Mouse (Mus musculus): ENCODE data around the gene Mlip.
"Not testable (repeated sequence)": the region's sequence is repeated elsewhere in the genome, so short reads cannot be mapped to it uniquely, and the experiment has no call there.

Mlip gene

DNA sequence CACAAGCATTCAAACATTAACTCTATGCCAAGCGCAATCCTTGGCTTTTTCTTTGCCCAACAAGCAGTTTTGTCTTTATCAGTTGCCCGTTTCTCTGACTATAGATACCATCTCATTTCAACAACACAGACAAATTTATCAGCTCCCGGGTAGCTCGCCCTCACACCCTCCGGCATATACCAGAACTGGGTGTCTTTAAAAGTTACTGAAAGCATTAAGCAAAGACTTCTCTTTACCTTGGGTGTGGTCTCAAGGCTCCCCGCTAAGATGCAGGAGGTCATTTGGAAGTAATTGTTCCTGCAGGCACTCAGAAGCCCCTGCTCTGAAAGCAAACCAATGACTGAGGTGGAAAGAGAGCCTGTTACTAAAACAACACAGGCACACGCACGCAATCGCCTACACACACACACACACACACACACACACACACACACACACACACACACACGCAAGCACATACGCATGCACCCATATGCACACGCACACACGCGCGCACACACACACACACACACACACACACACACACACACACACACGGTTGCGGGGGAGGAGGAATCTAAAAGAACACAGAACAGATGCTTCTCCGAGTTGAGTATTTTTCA lies 101.2 kb downstream of the Mlip start:
- no peak for DNase-seq (ENCODE audit: low spot score in 2 of 2)

DNA sequence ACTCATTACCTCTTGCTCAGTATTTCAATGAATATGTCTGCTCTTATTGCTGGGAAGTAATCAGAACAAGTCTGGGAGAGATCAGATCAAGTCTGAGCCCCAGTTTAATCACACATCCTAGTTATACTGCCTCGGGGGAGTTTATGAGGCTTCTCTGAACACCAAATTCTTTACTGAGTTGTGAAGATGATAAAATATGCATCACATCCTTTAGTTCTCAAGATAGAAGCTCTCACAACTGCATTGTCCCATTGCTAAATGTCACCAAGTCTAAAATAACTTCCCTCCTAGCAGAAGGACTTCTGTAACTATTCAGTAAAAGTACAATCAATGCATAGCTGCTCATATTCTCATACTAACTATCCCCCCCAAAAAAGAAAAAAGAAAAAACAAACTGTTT lies 154.5 kb downstream of the Mlip start:
- DNase-seq (ENCODE audit: low spot score in 2 of 2): no peak

DNA sequence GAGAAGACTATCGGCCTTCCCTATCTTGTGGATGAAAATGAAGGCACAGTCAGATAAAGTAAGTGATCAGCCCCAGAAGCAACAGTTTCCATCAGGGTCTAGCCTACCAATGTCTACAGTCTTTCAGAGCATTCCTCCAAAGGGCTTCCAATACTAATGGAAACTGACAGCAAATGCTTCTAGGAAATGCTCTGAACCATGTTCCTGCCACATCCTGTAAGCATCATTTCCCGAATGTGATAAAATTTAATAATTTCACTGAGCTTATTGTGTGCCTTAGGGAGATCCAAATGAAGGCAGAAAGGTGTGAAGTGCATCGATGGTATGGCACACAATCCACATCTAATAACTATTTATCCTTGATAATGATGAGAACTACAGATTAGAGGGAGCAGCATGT lies 173.3 kb downstream of the Mlip start:
- no peak for DNase-seq (ENCODE audit: low spot score in 2 of 2)

DNA sequence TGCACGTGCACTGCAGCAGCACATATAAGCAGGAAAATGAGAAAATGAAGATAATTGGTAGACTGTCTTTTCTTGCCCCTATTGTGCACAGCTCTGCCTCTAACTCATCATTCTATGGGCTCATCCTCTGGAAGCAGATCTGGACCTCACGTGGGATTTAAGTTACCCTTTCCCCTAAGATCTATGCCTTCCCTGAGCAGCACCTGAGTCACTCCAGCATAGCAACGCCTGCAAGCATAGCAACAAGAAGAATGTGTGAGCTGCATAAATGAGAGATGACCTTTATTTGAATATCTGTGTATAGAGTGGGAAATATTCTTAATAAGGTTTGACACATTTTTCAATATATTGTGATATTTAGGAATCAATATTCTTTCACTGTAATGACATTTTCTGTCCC lies 176.9 kb downstream of the Mlip start:
- DNase-seq (ENCODE audit: low spot score in 2 of 2): no peak

DNA sequence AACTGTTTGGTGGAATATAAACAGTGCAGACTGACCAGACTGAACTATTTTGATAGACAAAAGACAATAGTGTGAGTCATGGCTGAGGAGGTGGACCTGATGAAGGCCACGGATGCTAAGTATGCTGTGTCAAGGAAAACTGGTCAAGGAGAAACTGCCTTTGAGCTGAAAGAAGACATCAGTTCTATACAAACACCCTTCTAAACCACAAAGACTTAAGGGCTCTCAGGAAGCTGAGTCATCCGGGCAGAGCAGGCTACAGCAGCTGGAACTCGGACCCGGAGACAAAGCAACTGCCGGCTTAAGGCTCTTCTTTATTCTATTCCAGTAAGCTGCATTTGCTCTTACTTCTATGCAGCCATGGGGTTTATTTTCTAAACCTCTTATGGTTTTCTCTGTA lies 180.7 kb downstream of the Mlip start:
- DNase-seq (ENCODE audit: low spot score in 2 of 2): no peak

DNA sequence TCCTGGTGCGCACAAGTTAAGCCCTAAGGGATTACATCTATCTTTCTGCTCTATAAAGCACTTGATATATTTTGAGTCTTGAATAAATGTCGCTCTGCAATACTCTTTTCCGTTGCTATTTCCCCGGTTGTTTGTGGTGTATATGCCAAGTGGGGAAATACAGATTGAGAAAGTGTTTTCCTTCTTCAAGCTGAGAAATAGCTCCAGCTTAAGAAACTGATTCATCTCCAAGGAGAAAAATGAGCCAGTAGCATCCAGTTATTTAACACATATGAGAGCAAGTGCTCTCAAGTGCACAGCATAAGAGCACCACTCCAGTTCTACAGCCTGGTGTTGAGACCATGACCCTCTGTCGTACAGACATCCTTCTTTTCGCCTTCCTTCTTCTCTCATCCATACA lies 186.9 kb downstream of the Mlip start:
- no peak for DNase-seq (ENCODE audit: low spot score in 2 of 2)

DNA sequence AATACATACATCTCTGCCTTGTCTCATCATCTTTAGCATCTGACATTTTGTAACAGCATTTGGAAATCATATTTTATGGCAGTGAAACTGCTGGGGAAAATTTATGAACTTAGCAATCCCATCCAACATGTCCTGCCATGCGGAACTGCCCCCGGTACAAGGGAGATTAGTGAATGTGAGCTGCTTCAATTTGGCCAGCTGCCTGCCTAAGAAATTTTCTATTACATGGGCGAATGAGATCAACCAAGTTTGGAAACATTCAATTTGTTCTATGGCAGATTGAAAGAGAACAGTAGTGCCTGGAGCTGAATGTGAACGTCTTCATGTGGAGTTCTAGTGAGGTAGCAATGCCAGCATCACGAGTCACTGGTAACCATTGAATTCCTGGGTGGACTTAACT lies 191.0 kb downstream of the Mlip start:
- no peak for DNase-seq (ENCODE audit: low spot score in 2 of 2)

DNA sequence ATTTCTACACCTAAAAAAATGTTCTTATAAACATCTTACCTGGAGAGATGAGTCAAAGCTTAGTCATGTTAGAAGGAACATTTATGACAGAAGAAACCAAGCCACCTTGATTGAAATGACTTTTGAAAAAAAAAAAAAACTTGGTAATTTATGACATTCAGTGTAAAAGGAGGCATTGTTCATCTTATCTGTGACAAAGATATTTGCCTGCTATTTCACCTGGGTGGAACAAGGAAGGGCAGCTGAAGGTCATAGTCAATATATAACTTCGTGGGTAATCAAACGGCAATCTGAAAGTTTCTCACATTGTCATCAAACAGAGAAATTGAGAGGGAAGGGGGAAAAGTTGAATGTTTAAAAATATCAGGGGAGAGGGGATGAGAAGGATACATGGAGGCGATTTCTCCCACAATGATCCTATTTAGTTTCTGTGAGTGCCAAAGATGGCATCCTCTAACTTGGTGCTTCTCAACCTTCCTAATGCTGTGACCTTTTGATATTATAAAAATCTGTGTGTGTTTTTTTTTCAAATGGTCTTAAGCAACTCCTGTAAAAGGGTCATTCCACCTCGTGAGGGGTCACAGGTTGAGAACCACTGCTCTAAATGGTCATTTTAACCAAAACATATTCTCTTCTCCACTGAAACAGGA lies 192.4 kb downstream of the Mlip start:
- no peak for DNase-seq (ENCODE audit: low spot score in 2 of 2)

DNA sequence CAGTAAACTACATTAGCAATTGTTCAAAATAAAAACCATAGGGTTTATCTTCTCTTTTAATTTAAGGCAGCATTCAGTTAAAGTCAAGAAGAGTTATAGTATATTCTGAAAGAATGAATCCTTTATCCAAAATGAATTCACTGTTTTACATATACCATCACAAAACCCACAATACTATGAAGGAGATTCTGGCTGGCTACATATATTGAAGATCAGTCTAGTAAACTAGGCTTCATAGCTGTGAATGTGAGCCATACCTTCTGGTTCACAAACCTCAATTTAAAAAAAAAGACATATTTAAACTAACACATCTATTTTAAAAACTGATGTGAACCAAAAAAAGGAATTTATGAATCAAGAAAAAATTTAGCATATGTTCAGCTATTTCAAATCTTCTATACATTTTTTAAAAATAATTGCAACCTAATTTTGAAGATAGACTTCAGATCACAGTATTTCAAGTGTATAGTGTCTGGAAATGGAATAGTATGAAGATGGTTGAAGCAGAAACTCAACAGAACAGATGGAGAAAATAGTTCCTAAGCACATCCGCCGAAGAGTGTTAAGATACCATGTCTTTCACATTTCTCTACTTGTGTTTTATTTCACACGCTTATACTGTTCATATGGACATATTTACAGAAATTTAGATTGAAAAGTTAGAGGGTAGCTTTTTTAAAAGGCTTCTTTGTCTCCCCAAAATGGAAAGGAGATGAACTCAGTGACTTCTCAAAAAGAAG lies 204.1 kb downstream of the Mlip start:
- DNase-seq (ENCODE audit: low spot score in 2 of 2): no peak

DNA sequence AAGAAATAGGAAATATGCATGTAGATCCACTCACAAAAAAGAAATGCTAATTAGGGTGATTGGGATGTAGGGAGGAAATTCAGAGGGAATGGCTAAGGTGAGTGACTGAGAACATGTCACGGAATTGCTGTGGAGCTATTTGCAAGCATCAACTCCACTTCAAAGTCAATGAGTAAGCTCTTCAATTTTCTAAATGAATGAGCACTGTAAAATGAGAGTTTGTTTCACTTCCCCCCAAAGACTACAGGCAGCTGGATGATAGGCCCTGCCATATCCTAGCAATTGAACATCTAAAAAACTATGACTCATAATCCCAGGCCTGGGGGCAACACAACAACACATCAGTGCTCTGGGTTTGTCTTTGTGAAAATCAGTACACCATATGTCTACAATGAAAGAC lies 233.0 kb downstream of the Mlip start:
- DNase-seq (ENCODE audit: low spot score in 2 of 2): no peak

DNA sequence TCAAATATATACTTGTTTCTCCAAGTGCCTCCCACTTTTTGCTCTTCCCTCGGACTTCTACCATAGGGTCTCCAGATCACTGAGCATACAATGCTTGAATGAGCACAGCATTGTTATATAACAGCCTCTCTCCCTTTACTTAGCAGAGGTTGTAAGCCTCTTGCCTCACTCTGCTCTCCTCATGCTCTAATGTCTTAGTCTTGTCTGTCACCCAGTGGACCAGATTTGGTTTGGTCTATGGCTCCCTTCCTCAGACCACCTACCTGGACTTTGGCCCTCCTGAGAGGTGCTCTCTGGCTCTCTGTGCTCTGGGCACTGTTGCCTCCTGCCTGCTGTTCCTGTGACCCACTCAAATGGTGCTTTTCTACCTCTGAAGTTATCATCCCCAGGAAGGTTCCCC lies 255.9 kb downstream of the Mlip start:
- DNase-seq (ENCODE audit: low spot score in 2 of 2): no peak

DNA sequence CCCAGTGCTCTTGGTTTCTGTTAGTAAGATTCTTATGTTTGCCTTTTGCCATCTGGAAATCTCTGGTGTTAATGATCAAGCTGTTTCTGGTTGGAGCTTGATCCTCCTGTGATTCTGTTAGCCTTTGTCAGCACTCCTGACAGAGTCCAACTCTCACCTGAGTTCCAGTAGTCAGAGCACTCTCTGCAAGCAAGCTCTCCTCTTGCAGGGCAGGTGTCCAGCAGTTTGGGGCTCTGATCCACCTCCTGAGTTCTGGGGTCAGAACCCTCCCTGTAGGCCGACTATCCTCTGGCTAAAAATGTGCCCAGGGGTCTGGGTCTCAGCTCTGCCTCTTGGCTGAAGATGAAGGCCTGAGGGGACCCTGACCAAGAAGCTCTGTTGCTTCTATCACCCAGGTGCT lies 269.5 kb downstream of the Mlip start:
- DNase-seq (ENCODE audit: low spot score in 2 of 2): not testable (repeated sequence)

DNA sequence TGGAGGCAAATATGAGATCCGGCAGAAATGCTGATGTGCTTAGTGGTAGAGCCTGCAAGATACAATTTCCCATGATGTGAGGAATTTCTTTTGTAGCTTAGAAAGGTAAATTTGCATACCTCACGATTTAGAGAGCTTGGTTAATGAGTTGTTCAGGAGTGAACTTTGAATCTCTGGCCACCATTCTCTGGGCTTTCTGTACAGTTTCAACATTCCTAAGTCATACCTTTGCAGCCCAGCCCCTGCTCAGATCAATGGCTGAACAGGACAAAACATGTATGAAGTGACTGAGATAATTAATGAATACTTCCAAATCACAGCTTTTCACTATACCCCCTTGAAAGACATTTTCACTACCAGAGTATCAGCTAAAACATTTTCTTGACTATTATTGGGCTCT lies 281.1 kb downstream of the Mlip start:
- no peak for DNase-seq (ENCODE audit: low spot score in 2 of 2)

DNA sequence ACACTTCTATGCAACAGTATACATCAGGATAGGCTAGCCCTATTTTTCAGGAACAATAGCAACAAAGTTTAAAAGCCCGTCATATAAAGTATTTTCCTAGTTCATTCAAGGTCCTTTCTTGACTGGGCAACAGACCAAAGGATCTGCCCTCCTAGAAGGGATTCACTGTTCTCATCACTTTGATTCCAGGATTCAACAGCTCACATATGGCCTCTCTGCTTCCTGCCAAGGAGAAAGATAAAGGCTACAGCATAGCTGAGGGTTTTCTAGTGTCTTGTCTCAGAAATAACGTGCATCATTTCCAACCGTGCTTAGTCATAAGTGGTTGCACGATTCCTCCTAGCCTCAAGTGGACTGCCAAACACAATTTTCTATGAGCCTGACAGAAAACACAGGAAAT lies 296.2 kb downstream of the Mlip start:
- no peak for DNase-seq (ENCODE audit: low spot score in 2 of 2)

DNA sequence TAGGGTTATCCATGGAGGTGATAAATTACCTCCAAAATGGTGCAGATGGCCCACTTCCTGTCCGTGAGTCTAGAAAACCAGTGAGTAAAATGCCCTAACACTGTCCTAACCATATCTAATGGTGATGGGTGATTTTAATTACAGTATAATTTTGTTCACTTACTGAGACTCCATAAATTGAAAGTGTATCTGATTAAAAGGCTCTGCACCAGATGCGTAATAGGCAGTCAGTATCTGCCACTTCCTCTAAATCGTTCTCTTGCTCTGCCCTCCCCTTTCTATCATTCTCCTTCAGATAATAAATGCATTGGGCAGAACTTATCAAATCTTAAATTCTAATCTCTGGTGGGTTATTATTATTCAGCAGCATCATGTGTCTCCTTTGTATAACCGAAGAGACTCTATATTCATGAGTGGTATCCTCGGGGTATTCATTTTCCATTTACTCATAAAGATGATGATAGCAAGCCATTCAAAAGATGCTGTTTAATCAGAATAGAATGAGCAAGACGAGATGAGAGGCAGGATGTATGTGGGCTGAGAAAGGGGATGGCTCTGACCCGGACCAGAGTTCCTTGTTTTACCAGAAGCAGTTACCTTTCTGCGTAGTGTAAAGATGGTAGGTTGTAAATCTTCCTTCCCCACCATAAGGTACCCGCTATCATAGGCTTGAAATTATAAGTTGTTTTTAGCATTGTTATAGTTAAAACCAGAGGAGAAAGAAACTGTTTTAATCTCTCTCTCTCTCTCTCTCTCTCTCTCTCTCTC lies 298.2 kb downstream of the Mlip start:
- DNase-seq (ENCODE audit: low spot score in 2 of 2): no peak

Data from urinary bladder, postnatal 4 days (tissue).